Mouse (Mus musculus) cerebellum, adult (tissue): ENCODE measurements around the gene Vcp.
A peak's percentile ranks its signal among the peaks of the same experiment; 100 is the strongest.

Experiments used
- ATAC-seq: cut with Nextera tagmentation; 2 replicates; pipeline ENCODE4 v1.9.2; 2017; ENCODE audit warnings: mild to moderate bottlenecking, moderate library complexity, mixed read lengths; ENCODE audit not compliant: insufficient number of reproducible peaks, low FRiP score, low TSS enrichment

The Vcp gene

GRCm38 (mm10) chr4:43000141-43000986 lies at the start of gene Vcp:
Vcp (minus strand) TSS chr4:43000507.
- ATAC-seq, result peak; percentile 95

- peak; percentile 32; the same call in 1 of the 2 replicates for ATAC-seq
Observed at GRCm38 (mm10) chr4:43047231-43047630, 46.9 kb upstream of the Vcp start.

GRCm38 (mm10) chr4:43046607-43047006 lies 46.3 kb upstream of the Vcp start:
- ATAC-seq, result no peak

- ATAC-seq, result peak; percentile 86
Observed at GRCm38 (mm10) chr4:43045659-43046302, 45.5 kb upstream of the Vcp start, which contains the start of gene Fam214b. Fam214b (minus strand) TSS chr4:43046220.

- 0 out of 2 replicates have a peak, but pooled peaks have one; percentile 1 for ATAC-seq
Observed at GRCm38 (mm10) chr4:43045285-43045658, 45.0 kb upstream of the Vcp start.

- no peak for ATAC-seq
Observed at GRCm38 (mm10) chr4:43044673-43045072, 44.4 kb upstream of the Vcp start.

GRCm38 (mm10) chr4:43043644-43044357 lies 43.5 kb upstream of the Vcp start:
- no peak for ATAC-seq

- no peak for ATAC-seq
Observed at GRCm38 (mm10) chr4:43040881-43041547, 40.7 kb upstream of the Vcp start.

- ATAC-seq, result peak; percentile 97
Observed at GRCm38 (mm10) chr4:43040114-43040572, 39.8 kb upstream of the Vcp start.

GRCm38 (mm10) chr4:43039609-43040008 lies 39.3 kb upstream of the Vcp start:
- ATAC-seq, result 0 out of 2 replicates have a peak, but pooled peaks have one; percentile 2

GRCm38 (mm10) chr4:43038567-43039495 lies 38.5 kb upstream of the Vcp start:
- ATAC-seq, result no peak

GRCm38 (mm10) chr4:43037860-43038566 lies 37.7 kb upstream of the Vcp start:
- ATAC-seq, result no peak

GRCm38 (mm10) chr4:43036356-43036755 lies 36.0 kb upstream of the Vcp start:
- no peak for ATAC-seq

- ATAC-seq, result no peak
Observed at GRCm38 (mm10) chr4:43035851-43036250, 35.5 kb upstream of the Vcp start.

- no peak for ATAC-seq
Observed at GRCm38 (mm10) chr4:43033481-43033880, 33.2 kb upstream of the Vcp start.

- ATAC-seq, result no peak
Observed at GRCm38 (mm10) chr4:43032501-43032900, 32.2 kb upstream of the Vcp start.

GRCm38 (mm10) chr4:43031237-43031995 lies 31.1 kb upstream of the Vcp start, which contains the start of gene Stoml2:
Stoml2 (minus strand) TSS chr4:43031710.
- ATAC-seq, result peak; percentile 87

- ATAC-seq, result no peak; the same call in 1 of the 2 replicates
Observed at GRCm38 (mm10) chr4:43030780-43031230, 30.5 kb upstream of the Vcp start.
